Mouse (Mus musculus) lung, postnatal 0 days (tissue): ENCODE results near the gene Cdc73.

Experiments used
- CTCF ChIP-seq: IDR thresholded peaks from 2 replicates; pipeline ENCODE4 v1.5.1; 2016; ENCODE audit warnings: antibody characterized with exemption, mild to moderate bottlenecking
- EP300 ChIP-seq: IDR thresholded peaks from 2 replicates; pipeline ENCODE4 v1.6.1; 2016; ENCODE audit warnings: antibody characterized with exemption, mild to moderate bottlenecking, control low read depth

DNA sequence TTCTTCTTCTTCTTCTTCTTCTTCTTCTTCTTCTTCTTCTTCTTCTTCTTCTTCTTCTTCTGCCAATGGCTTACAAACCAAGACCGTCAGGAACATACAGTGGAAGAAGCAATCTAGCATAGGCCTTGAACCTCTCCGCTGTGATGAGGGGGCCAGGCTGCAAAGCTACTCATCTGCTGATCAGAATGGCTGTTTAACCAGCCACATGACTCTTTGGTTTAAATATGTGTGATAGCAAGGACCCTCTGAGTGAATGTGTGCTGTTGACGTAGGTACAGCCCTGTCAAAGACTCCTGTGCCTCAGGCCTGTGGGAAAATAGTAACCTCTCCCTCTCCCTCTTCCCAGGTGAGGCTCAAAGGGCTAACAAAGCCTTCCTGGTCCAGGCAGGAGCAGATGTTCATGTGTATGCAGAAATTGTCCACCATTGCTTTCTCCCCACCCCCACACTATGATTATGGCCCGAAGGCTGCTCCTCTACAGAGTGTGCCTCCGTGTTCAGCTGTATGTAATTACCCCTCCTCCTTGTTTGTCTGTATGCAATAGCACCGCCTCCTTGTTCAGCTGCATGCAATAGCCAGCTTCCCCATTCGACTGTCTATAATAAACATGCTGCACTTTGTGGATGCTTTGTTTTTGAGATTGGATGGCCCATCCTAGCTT is 7.4 kb upstream of the Cdc73 start:
- TF ChIP-seq CTCF (no peak), EP300 (no peak)
